Mouse (Mus musculus): ENCODE results near the gene Best3.

DNA sequence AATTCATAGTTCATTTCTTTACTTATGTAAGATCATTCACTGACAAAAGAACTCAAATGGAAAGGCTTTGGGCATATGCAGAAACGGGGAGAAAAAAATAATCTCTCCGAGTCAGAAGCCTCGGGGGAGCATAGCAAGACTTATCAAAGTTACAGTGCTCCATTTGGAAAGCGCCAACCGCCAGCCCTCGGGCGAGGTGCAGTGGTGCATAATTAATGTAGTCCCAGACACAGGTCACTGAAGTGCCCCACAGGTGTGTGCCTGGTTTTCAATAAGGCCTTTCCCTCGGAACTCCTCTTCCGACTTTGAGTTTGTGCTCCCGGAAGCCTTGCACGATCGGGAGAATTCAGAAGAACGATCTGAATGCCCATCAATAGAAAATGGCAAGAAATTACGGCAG is 24.0 kb upstream of the Best3 start:
- TF ChIP-seq POLR2A (IDR thresholded peaks at IDR 0.05; ENCODE audit: insufficient read length, low read depth) (no peak), REST (IDR thresholded peaks at IDR 0.05; ENCODE audit: insufficient read depth, insufficient read length) (no peak), MAX (IDR thresholded peaks at IDR 0.05; ENCODE audit: low read depth) (no peak), E2F4 (IDR thresholded peaks at IDR 0.05; ENCODE audit: insufficient read depth) (no peak), TCF12 (IDR thresholded peaks at IDR 0.05; ENCODE audit: insufficient read depth, poor library complexity, severe bottlenecking) (no peak), POLR2AphosphoS2 (IDR thresholded peaks at IDR 0.05; ENCODE audit: insufficient read length, low read depth) (no peak), MYOG (IDR thresholded peaks at IDR 0.05; ENCODE audit: control insufficient read depth in 1 of 3, insufficient read depth in 1 of 3, insufficient read length in 2 of 3, low read depth in 2 of 3) (no peak), USF1 (IDR thresholded peaks at IDR 0.05; ENCODE audit: low read depth) (no peak), MYOD1 (IDR thresholded peaks at IDR 0.05; ENCODE audit: control insufficient read depth in 1 of 3, insufficient read length in 2 of 3, low read depth in 2 of 3) (no peak), TCF3 (IDR thresholded peaks at IDR 0.05; ENCODE audit: insufficient read length, low read depth) (no peak), CEBPB (IDR thresholded peaks at IDR 0.05; ENCODE audit: insufficient read depth, poor library complexity, severe bottlenecking) (no peak)

Data from myocyte (in vitro differentiated cells).